Mouse (Mus musculus): ENCODE data around the gene Lrrc4. TPM values are rescaled to one million over a fixed set of nuclear protein-coding genes. Genes with fewer than 3 reads are reported as not detected.

Lrrc4 gene
- total RNA-seq, 2 experiments from 2014 or later: 86.3 to 97.2 TPM

GRCm38 (mm10) chr6:28827565-28827964, 4.0 kb downstream of the Lrrc4 start:
- DNase-seq (ENCODE audit: extremely low spot score in 1 of 2, low spot score in 1 of 2): no peak

DNA sequence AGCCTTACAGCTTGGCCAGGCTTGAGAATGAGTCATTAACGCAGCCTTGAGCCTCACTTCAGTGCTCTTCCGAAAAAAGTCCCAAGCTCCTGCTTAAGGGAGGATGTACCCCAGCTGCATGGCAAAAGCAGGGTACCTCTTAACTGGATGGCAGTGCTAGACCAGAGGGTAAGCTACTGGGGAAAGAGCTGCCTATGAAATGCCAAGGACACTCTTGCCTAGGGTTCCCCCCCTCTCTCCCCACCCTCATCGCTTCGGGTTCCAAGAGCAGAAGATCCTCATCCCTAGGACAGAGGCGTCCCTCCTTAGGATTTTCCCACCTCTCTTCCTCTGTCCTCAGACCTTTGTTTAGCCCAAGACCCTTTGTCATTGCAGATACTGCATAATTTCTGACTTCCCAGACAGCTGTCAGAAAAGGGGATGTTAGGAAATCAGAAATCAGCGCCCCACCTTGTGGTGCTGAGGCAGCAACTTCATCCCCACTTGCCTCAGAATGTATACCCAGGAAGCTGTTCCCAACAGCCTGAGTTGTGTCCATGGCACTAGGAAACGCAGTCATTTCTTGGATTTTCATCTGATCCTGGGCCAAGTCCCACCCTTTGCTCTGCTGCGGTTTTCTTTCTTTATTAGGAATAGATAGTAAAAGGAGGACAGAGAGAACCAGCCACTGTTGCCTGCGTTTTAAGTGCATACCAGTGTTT, 4.7 kb downstream of the Lrrc4 start:
- no peak for DNase-seq (ENCODE audit: extremely low spot score in 1 of 2, low spot score in 1 of 2)

GRCm38 (mm10) chr6:28825894-28826293, 5.7 kb downstream of the Lrrc4 start:
- DNase-seq (ENCODE audit: extremely low spot score in 1 of 2, low spot score in 1 of 2): no peak

- no peak for DNase-seq (ENCODE audit: extremely low spot score in 1 of 2, low spot score in 1 of 2)
These were observed 7.7 kb downstream of the Lrrc4 start for GRCm38 (mm10) chr6:28823802-28824201.

DNA sequence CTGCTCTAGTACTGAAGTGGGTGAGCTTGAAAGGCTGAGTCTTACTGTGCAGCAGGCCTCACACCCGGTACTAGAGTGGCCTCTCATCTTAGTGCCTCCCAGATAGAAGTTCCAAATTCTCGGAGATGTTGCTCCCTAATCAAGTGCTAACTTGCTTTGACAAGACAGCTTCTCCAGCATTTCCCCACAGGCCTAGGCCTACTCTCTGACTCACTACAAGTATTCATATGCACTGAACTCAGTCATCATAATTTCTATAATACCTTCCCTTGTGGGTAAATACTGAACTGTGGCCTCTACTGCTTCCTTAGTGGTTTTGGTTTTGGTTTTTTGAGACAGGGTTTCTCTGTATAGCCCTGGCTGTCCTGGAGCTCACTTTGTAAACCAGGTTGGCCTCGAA, 8.2 kb downstream of the Lrrc4 start:
- no peak for DNase-seq (ENCODE audit: extremely low spot score in 1 of 2, low spot score in 1 of 2)

GRCm38 (mm10) chr6:28822296-28822695, 9.3 kb downstream of the Lrrc4 start:
- DNase-seq (ENCODE audit: extremely low spot score in 1 of 2, low spot score in 1 of 2): no peak

DNA sequence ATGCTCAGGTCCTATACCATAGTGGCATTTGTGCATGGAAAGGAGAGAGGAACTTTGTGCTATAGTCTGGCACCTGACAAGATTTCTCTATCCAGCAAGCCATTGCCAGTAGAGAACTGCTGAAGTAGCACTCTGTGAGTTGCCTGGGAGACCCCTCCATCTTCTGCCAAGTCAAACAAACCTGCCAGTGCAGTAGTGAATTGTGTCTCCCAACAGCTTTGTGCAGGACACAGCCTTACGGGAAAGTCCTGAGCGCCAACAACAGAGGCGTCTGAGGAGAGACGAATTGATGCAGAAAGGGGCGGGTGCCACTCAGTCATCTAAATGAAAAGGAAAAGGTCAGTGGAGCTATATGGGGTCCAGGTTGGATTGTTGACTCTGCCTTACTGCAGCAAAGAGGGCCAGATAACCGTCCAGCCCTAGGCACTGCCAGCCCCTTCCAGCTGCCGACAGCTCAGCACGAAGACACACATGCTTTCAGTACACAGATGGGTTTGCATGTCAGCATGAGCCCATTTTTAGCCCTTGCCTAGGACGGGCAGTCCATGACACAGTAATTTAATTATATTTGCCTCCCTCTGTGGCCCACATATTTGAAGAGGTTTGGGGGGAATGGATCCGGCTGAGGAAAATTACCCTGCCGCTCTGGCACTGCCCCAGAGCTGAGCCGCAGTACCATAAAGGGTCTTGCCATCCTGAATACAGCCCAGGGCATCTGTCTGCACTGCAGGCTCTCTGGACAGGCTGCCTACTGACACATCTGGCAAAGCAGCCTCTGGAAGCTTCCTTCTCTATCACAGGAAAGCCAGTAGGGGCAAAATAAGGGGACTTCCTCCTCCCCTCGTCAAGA, 11.8 kb downstream of the Lrrc4 start:
- no peak for DNase-seq (ENCODE audit: extremely low spot score in 1 of 2, low spot score in 1 of 2)

DNA sequence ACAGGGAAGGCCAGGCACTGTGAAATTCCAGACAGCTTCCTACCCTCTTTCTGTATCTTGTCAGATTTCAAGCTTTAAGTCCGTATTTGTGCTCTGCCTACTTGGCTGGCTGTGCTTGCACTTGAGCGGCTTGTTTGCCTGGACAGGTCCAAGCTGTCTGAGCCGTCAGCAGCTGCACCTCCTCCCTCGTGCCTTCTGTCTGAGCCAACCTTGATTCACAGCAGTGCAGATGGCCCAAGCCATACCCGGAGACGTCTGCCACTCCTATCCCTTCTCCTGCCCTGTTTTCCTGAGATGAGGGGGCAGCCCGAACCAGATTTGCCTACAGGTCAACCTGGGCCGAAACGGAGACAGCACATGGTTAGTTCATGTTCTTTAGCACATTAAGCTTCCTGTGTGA, 14.5 kb downstream of the Lrrc4 start:
- no peak for DNase-seq (ENCODE audit: extremely low spot score in 1 of 2, low spot score in 1 of 2)

- DNase-seq (ENCODE audit: extremely low spot score in 1 of 2, low spot score in 1 of 2): no peak
These were observed 16.7 kb downstream of the Lrrc4 start for GRCm38 (mm10) chr6:28814895-28815294.

DNA sequence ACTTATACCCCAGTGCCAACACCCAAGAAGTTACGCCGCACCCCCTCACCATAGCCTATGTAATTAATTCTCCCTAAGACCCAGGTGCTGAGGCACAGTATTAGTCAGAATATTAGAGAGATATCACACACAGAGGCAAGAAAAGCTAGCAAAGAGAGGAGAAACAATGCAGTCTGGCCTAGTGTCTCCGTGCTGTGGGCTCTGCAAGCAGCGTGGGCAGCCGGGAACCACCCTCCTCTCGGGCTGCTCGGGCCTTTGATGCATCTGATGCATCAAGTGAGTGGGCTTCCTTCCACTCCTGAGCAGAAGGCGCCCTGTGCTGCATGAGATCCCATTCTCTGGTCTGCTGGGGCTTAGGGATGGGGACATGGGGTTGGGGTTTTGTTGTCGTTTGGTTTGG, 18.5 kb downstream of the Lrrc4 start:
- no peak for DNase-seq (ENCODE audit: extremely low spot score in 1 of 2, low spot score in 1 of 2)

- no peak for DNase-seq (ENCODE audit: extremely low spot score in 1 of 2, low spot score in 1 of 2)
These were observed 26.8 kb downstream of the Lrrc4 start for GRCm38 (mm10) chr6:28804751-28805150.

GRCm38 (mm10) chr6:28803678-28804279, 27.8 kb downstream of the Lrrc4 start:
- DNase-seq (ENCODE audit: extremely low spot score in 1 of 2, low spot score in 1 of 2): no peak

DNA sequence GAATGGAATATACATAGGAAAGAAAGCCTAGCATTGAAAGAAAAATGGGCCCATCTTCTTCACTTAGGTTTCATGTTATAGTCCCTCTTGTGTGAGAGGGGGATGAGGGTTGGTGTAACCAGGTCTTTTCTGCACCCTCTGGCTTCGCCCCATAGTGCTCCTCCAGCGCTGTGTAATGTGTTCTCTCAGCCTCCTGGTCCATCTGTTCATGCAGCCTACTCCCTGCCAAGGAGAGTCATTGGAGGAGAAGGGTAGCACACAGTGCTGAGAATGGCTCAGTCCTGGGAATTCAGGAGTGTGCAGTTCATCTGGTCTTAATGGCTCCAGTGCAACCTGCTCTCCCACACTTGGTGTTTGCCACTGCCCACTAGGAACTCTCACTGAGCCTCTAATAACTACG, 30.6 kb downstream of the Lrrc4 start:
- no peak for DNase-seq (ENCODE audit: extremely low spot score in 1 of 2, low spot score in 1 of 2)

DNA sequence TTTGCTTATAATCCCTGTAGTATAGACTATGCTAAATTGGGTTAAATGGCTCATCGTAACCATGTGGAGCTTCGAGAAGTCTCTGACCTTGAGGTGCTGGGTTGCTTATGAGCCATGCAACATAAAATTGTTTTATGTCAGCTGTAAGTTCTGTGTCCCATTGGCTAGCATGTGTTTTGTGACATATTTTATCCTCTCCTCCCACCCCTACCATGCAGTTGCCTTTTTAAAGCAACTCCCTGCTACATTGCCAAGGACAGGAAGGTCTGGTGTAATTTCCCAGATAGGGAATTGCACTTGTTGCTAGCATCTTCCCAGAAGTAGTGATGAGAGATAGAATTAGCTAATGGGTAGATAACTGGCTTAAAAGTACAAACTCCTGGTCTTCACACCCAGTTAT, 31.7 kb downstream of the Lrrc4 start:
- no peak for DNase-seq (ENCODE audit: extremely low spot score in 1 of 2, low spot score in 1 of 2)

DNA sequence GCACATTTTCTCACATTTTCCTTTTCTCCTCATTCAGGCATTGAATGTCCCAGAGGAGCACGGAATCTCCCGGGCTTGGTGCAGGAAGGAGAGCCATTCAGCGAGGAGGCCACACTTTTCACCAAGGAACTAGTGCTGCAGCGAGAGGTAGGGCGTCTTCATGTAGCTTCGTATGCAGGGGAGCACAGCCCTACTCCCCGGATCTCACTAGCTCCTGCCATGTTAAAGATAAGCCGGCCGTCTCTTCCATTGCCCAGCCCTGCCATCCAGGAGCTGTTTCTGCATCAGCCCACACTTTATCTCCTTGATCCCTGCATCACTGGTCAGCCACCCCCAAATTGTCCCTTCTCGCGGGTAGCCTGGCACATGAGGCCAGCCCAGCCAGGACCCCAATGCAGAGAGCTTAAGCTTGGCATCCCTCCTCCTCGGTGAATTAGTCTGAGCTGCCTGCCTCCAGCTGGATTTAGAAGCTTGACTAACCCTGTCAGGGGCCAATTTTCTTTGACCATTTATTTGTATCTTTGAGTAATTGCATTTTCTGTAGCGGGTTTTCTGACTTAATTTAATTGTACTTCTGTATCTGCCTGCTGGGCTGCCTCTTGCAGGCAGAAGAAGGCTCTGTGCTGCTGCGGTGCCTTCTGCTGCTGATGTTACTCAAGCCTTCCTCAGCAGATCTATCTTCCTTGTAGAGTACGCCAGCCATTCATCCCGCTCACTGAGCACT, 35.6 kb downstream of the Lrrc4 start:
- no peak for DNase-seq (ENCODE audit: extremely low spot score in 1 of 2, low spot score in 1 of 2)

DNA sequence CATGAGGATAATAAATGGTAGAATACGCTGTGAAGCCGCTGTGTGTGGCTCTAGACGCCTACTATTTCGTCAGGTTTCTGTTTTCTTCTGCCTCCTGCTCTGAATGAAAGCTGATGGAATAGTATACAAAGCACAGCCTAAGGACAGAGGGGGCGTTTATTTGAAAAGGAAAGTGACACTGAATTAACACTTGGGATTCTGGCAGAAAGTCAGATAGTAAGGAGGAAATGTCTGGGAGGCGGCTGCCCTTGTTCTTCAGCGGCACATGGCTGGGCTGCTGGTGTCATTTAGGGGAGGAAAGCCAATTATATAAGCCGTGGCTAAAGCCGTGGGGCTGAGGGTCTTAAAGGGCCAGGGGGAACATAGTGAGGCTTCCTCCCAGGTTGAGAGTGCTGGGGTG, 36.2 kb downstream of the Lrrc4 start:
- no peak for DNase-seq (ENCODE audit: extremely low spot score in 1 of 2, low spot score in 1 of 2)

GRCm38 (mm10) chr6:28791809-28792208, 39.7 kb downstream of the Lrrc4 start:
- no peak for DNase-seq (ENCODE audit: extremely low spot score in 1 of 2, low spot score in 1 of 2)

GRCm38 (mm10) chr6:28791183-28791582, 40.4 kb downstream of the Lrrc4 start:
- no peak for DNase-seq (ENCODE audit: extremely low spot score in 1 of 2, low spot score in 1 of 2)

DNA sequence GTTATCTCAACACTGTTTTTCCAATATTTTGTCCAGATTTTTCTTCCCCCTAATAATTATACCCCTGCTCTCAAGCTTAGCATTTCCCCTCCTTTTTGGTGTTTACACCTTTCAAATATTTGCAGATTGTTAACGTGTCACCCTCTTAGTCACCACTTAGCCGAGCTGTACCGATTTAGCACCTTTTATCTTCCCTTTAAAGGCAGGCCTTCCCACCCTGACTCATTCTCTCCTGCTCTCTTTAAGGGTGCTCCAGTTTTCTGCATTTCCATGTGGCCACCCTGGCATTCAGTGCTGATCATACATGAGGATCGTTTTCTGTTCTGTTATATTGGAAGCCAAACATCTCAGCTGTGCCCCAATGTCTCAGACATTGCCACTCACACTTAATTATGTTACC, 41.9 kb downstream of the Lrrc4 start:
- DNase-seq (ENCODE audit: extremely low spot score in 1 of 2, low spot score in 1 of 2): no peak

DNA sequence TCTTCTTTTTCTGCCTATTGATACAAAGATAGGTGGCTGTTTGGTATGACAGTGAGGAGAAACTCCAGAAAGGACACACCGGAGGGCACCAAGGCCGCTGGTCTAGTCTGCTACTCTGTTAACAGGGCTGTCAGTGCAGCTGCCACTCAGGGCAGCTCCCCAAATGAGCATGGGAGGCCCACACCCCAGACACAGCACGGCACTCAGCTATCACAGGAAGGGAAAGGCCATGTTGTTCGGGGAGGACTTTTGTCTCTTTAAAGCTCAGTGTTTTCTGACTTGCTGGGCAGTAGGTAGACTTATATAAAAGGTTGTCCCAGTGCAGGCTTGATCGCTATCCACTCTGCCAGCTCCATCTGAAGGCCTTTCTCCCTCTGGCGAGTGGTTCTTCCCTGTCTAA, 44.4 kb downstream of the Lrrc4 start:
- no peak for DNase-seq (ENCODE audit: extremely low spot score in 1 of 2, low spot score in 1 of 2)

DNA sequence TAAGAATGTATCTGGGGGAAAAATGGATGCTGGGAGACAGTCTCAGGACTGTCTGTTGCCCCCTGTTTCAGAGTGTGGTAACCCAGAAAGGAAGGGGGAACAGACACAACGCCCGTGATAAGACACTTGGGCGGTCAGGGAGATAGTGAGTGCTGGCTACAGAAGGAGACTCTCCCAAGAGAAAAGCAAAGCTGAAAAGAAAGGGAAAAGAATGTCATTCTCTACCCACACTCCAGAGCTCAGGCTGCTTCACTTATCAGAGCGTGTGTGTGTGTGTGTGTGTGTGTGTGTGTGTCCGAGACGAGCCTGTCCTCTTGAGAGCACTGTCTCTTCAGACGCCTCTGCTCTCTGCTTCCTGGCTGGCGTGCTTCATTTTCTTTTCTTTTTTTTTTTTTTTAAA, 45.8 kb downstream of the Lrrc4 start:
- no peak for DNase-seq (ENCODE audit: extremely low spot score in 1 of 2, low spot score in 1 of 2)
